Mouse (Mus musculus) midbrain, embryonic 16.5 days (tissue): ENCODE results near the gene Tmem25. TPM values are rescaled to one million over a fixed set of nuclear protein-coding genes. Genes with fewer than 3 reads are reported as not detected.

Experiments used
- ATAC-seq: fragments of 200-750 bp; cut with Nextera tagmentation; 2 replicates; pipeline ENCODE4 v1.8.0; 2017; ENCODE audit warnings: moderate TSS enrichment
- H3K27ac ChIP-seq: fragments of 300-500 bp; sonication (generic); 2 replicates; pipeline ENCODE4 v1.5.1; 2014; ENCODE audit warnings: mild to moderate bottlenecking, low read length, mixed read lengths
- H3K27me3 ChIP-seq: fragments of 300-500 bp; sonication (generic); 2 replicates; pipeline ENCODE4 v1.6.1; 2014; ENCODE audit warnings: low read depth, low read length, mixed read lengths; ENCODE audit not compliant: control insufficient read depth, insufficient read depth
- H3K36me3 ChIP-seq: fragments of 300-500 bp; sonication (generic); 2 replicates; pipeline ENCODE4 v1.6.1; 2014; ENCODE audit warnings: mild to moderate bottlenecking, low read length, moderate library complexity, mixed read lengths; ENCODE audit not compliant: control insufficient read depth, insufficient read depth
- H3K4me1 ChIP-seq: fragments of 300-500 bp; sonication (generic); 2 replicates; pipeline ENCODE4 v1.6.1; 2014; ENCODE audit warnings: mild to moderate bottlenecking, low read length, mixed read lengths; ENCODE audit not compliant: control insufficient read depth, insufficient read depth
- H3K4me2 ChIP-seq: fragments of 300-500 bp; sonication (generic); 2 replicates; pipeline ENCODE4 v1.6.1; 2014; ENCODE audit warnings: mild to moderate bottlenecking, low read length, mixed read lengths
- H3K4me3 ChIP-seq: fragments of 300-500 bp; sonication (generic); 2 replicates; pipeline ENCODE4 v1.5.1; 2014; ENCODE audit warnings: low read depth, mild to moderate bottlenecking, low read length, moderate library complexity, mixed read lengths
- H3K9ac ChIP-seq: fragments of 300-500 bp; sonication (generic); 2 replicates; pipeline ENCODE4 v1.6.1; 2014; ENCODE audit warnings: low read depth, low read length, mixed read lengths
- H3K9me3 ChIP-seq: fragments of 300-500 bp; sonication (generic); replicated peaks from 2 replicates; pipeline ENCODE4 v1.6.1; 2014; ENCODE audit warnings: mild to moderate bottlenecking, low read length, mixed read lengths; ENCODE audit not compliant: control insufficient read depth, poor library complexity, severe bottlenecking
- WGBS: fragments of 180-500 bp; shearing (Covaris S2); extraction: QIAGEN DNeasy Blood & Tissue Kit; methylation state at CpG from one replicate; pipeline ENCODE4 v1.1.7; 2014; 5-methylcytosine and 5-hydroxymethylcytosine counted together
- polyA plus RNA-seq: library from polyadenylated mRNA; unstranded; fragments of >200 nt; fragmentation: Nextera tagmentation; extraction: Ambion mirVana; gene quantifications from 2 replicates; pipeline ENCODE4 v1.2.1, GENCODE M21; 2015

Gene Tmem25
- polyA plus RNA-seq, result 16.0 and 19.8 TPM in 2 replicates

DNA sequence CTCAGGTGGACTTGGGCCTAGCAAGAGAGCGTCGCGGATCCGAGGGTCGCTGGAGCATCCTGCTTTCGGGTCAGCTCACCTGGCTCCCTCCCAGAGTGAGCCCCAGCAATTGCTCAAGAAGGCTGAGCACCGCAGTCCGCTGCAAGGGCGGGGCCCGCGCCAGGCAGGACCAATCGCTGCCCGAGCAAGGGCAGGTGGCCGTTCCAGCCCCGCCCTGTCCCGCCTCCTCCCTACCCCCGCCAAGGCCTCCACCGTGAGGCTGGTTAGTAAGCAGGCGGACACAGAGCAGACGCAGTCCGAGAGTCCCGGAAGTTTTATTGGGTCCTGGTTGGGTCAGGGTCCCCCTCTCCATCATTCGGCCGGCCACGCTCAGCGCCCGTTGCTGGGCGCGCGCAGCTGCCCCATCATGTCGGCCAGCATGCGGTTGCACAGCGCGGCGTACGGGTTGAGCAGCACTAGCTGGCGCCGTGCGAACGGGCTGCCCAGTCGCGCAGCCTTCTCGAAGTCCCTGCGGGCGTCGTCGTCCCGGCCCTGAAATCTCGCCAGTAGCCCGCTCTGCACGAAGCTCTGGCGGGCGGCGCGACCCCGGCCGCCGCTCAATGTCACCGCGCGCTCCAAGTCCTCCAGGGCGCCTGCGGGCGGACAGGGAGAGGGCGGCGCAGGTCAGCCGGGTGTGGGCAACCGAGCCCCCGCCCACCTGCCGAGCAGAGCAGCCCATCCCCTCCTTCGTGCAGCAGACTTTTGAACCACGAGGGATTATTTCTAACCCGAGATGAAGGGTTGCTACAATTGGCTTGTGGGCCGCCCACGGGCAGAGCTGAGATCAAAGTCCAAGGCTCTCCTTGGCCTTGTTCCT is at the start of gene Tmem25:
Gene Tmem25, minus strand, starts transcription at position 206 of the 856 bp plus-strand sequence.
- peak; percentile 98 for ATAC-seq
- Histone ChIP-seq H3K9me3 (no peaks in the 10 kb centered on the region), H3K9ac (peak within 1 kb of the TSS; percentile 81), H3K4me1 (peaks cover 14% of the 10 kb centered on the region), H3K4me2 (peak within 1 kb of the TSS; percentile 95), H3K36me3 (no peaks in the 10 kb centered on the region), H3K27me3 (peaks cover 2% of the 10 kb centered on the region; the same call in 1 of the 2 replicates), H3K27ac (peak within 1 kb of the TSS; percentile 79), H3K4me3 (peak within 1 kb of the TSS; percentile 69)
- 1% methylated on average over 75 of the region's 75 CpGs for WGBS

DNA sequence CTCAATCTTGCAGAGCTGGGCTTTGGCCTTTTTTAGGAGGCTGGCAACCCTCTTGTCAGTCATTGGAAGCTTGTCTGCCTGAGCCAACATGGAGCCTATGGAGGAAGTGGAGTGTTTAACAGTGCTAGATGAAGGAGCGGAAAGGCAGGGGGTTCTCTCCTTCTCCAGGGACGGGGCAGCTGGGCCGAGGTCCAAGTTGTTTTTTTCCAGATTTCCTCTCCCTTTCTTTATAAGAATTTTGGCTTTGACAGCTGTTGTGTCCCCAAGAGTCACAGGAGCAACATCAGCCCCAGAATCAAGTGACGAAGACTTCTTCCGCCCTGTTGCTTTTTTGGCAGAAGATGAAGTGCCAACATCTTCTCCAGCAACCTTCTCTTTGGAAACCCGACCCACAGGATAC is 48.3 kb upstream of the Tmem25 start:
- Histone ChIP-seq H3K9ac (no peak overlapping the region), H3K4me3 (no peak overlapping the region), H3K9me3 (no peaks in the 10 kb centered on the region), H3K27ac (no peak overlapping the region), H3K27me3 (no peaks in the 10 kb centered on the region), H3K36me3 (peaks cover 43% of the 10 kb centered on the region), H3K4me1 (no peaks in the 10 kb centered on the region), H3K4me2 (no peak overlapping the region)
- ATAC-seq, result no peak
- 82% methylated on average over 6 of the region's 6 CpGs for WGBS

DNA sequence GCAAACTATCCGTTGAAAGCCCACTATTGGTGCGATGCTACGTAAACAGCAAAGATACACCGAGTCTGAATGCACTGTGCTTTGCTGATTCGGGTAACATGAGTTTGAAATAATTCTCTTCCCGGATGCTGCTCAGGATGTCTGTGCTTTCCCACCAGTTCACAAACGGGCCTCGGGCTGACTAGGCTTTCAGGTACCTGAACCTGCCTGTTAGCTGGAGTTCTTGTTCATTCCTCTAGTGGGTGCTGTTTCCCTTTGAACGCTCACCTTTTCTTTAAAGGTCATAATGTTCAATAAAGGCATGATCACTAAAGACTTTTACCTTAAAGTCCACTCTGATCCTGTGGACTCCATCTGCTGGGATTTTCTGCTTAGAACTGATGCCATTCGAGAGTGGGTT is 42.1 kb upstream of the Tmem25 start:
- no peak for ATAC-seq
- Histone ChIP-seq H3K4me2 (no peak overlapping the region), H3K27me3 (no peaks in the 10 kb centered on the region), H3K27ac (no peak overlapping the region), H3K9ac (no peak overlapping the region), H3K9me3 (no peaks in the 10 kb centered on the region), H3K4me3 (no peak overlapping the region), H3K4me1 (no peaks in the 10 kb centered on the region), H3K36me3 (peaks cover 44% of the 10 kb centered on the region)
- 90% methylated on average over 10 of the region's 10 CpGs for WGBS

DNA sequence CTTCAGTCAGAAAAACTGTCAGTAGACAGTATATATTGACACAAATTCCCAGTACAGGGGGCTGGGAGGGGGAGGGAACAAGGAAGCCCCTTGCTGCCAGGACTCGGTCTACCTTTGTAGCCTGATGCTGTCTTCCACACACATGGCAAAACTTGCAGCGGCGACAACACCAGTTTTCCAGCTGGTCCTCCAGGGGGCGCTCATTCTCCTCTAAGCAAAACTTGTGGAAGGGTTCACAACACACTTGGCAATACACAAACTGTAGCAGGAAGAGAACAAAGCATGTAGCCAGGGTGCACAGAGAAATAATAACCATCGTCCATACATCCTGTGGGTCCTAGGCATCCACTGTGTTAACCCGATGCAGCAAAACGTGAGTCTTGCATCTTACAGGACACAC is 37.3 kb upstream of the Tmem25 start:
- no peak overlapping the region for H3K4me2 ChIP-seq

GRCm38 (mm10) chr9:44832356-44832755 is 33.2 kb upstream of the Tmem25 start:
- Histone ChIP-seq H3K9ac (no peak overlapping the region), H3K4me1 (no peaks in the 10 kb centered on the region), H3K9me3 (no peaks in the 10 kb centered on the region), H3K36me3 (peaks cover 48% of the 10 kb centered on the region), H3K27me3 (no peaks in the 10 kb centered on the region), H3K4me2 (no peak overlapping the region), H3K4me3 (no peak overlapping the region), H3K27ac (no peak overlapping the region)
- WGBS, result 84% methylated on average over 4 of the region's 4 CpGs
- no peak for ATAC-seq

More for the DNA sequence above, 37.3 kb upstream of the Tmem25 start:
- 50% methylated on average over 7 of the region's 7 CpGs for WGBS
- no peak for ATAC-seq
- Histone ChIP-seq H3K36me3 (peaks cover 50% of the 10 kb centered on the region), H3K27ac (no peak overlapping the region), H3K9me3 (no peaks in the 10 kb centered on the region), H3K9ac (no peak overlapping the region), H3K4me3 (no peak overlapping the region), H3K27me3 (no peaks in the 10 kb centered on the region), H3K4me1 (no peaks in the 10 kb centered on the region)

- H3K36me3 ChIP-seq, result peaks cover 50% of the 10 kb centered on the region
- H3K27me3 ChIP-seq, result no peaks in the 10 kb centered on the region
- no peak overlapping the region for H3K27ac ChIP-seq
- no peak overlapping the region for H3K4me2 ChIP-seq
- no peak overlapping the region for H3K4me3 ChIP-seq
- WGBS, result 77% methylated on average over 2 of the region's 2 CpGs
- no peaks in the 10 kb centered on the region for H3K9me3 ChIP-seq
- H3K9ac ChIP-seq, result no peak overlapping the region
- no peak for ATAC-seq
- no peaks in the 10 kb centered on the region for H3K4me1 ChIP-seq
Observed at GRCm38 (mm10) chr9:44830506-44830905, 31.4 kb upstream of the Tmem25 start.

GRCm38 (mm10) chr9:44828944-44829343 is 29.8 kb upstream of the Tmem25 start:
- ATAC-seq, result no peak
- WGBS, result 97% methylated on average over 11 of the region's 11 CpGs
- peaks cover 53% of the 10 kb centered on the region for H3K36me3 ChIP-seq
- no peak overlapping the region for H3K4me2 ChIP-seq
- H3K27me3 ChIP-seq, result no peaks in the 10 kb centered on the region
- no peak overlapping the region for H3K27ac ChIP-seq
- H3K4me3 ChIP-seq, result no peak overlapping the region
- H3K9me3 ChIP-seq, result no peaks in the 10 kb centered on the region
- no peaks in the 10 kb centered on the region for H3K4me1 ChIP-seq
- no peak overlapping the region for H3K9ac ChIP-seq

DNA sequence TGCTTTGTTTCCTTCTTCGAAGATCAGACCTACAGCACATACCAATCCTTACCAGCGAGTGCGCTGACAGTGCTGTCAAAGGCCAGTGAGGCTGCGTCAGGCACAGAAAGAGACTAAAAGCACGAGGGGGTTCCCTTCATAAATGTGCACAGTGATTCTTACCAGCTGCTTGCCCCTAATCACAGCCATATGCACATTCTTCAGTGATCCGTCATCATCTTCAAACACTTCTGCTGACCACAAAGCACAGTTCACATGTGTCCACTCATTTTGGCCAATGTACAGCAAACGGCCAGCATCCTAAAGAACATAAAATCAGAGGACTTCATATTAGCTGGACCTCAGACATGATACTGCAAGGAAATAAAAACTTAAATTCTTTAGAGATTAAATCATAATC is 27.6 kb upstream of the Tmem25 start:
- H3K27me3 ChIP-seq, result no peaks in the 10 kb centered on the region
- peaks cover 53% of the 10 kb centered on the region for H3K36me3 ChIP-seq
- no peak overlapping the region for H3K9ac ChIP-seq
- no peak overlapping the region for H3K4me2 ChIP-seq
- no peak overlapping the region for H3K27ac ChIP-seq
- no peak for ATAC-seq
- WGBS, result 91% methylated on average over 7 of the region's 7 CpGs
- H3K9me3 ChIP-seq, result no peaks in the 10 kb centered on the region
- no peaks in the 10 kb centered on the region for H3K4me1 ChIP-seq
- no peak overlapping the region for H3K4me3 ChIP-seq
